Mouse (Mus musculus) layer of hippocampus, adult 18-20 months (tissue): ENCODE data around the gene Plekho2. TPM values are rescaled to one million over a fixed set of nuclear protein-coding genes. Genes with fewer than 3 reads are reported as not detected.

Experiments
- DNase-seq, 2 experiments: peaks; one replicate each; pipeline ENCODE4 v3.0.0; 2022; ENCODE audit warnings: low spot score in 2 of 2
- total RNA-seq, 2 experiments: library from RNA; stranded (reverse); gene quantifications; 2 replicates each; pipeline ENCODE4 v1.2.3; 2021

The Plekho2 gene
- total RNA-seq, 2 experiments from 2014 or later = 7.7 to 11.7 TPM

DNA sequence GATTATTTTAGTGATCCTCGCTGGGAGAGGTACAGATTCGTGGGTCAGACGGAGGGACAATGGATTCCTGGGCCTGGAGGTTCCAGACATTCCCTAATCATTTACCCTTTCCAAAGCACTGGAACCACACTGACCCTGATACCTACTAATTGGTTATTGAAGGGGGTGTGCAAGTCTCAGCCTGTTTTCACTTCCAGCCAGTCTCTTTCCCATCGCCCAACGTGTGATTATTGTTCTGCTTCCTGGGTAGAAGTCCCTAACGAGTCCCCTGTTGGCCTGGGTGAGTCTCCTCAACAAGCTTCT is 7.4 kb upstream of the Plekho2 start:
- DNase-seq = no peak

DNA sequence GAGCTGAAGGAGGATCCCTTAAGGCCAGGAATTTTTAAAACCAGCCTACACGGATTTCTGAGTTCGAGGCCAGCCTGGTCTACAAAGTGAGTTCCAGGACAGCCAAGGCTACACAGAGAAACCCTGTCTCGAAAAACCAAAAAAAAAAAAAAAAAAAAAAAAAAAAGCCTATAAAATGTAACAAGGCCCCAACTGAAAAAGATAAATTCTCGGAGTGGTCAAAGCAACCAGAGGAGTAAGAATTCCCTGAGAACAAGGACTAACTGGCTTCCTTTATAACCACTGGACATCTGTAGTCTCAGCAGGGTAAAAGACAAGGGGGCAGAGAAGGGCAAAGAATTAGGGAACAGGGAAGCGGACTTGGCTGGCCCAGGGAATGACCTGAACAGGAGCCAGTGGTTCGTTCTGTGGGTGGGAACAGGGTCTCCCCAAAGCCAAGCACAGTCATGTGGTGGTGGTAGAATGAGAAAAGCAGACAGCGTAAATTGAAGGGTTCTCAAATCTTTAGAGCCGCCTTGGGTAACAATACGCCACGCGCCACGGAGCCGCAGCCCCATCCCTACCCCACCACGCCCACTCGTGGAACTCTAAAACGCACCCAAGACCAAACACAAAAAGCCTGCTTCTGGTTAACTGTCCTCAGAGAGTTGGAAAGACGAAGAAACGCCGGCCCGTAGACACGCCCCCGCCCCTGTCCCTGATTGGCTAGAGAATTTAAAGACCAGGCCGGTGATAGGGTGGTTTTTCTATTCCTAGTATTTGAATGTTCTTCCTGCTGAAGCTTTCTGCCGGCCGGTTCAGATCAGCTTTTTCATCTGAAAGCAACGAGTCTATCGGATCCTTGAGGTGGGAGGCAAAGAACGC is 6.8 kb upstream of the Plekho2 start, which contains the start of gene Pif1:
Pif1 (plus strand) TSS at position 755 of the 864 bp plus-strand sequence.
- peak in 1 of 2 experiments; percentile 74 for DNase-seq

- DNase-seq = no peak
These were observed 3.2 kb upstream of the Plekho2 start for GRCm38 (mm10) chr9:65583045-65583444.

DNA sequence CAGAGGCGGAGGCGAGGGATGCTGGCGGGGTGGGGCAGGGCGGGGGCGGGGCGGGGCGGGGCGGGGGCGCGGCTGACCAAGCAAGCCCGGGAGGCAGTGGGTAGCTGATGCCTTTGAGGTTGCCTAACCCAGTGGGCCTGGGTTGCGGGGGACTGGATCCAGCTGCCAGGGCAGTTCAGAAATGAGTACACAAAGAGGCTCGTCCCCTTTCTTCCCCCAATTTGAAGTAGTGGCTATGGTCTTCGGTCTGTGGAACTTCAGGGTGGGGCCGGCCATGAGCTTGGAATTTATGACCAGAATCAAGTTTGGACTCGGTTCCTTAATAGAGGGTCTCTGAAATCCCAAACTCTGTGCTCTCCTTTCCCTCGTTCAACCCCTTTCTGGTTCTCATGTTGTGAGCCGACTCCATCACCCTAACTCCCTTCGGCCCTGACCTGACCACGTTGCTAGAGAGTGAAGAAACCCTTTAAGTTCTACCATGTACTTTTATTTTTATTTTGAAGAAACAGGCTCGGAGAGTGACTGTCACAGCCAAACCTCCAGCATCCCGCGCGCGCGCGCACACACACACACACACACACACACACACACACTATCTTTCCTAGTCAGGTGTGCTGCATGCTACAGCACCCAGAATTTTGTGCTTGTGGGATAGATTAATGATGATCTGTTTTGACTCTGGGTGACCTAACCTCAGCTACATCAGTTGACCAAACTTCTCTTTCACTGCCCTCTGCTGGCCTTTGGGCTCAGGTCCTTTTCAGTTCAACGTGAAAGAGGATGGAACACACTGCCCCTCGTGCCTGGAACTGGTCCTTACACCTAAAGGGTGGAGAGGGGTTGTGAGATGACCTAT is 789 bp upstream of the Plekho2 start:
- DNase-seq = peak in 1 of 2 experiments; percentile 78

GRCm38 (mm10) chr9:65578801-65579249 is 1.0 kb downstream of the Plekho2 start:
- DNase-seq = no peak

GRCm38 (mm10) chr9:65577511-65578196 is 2.2 kb downstream of the Plekho2 start:
- DNase-seq = no peak

- peak in 1 of 2 experiments; percentile 29 for DNase-seq
These were observed 2.9 kb downstream of the Plekho2 start for GRCm38 (mm10) chr9:65576861-65577510.

DNA sequence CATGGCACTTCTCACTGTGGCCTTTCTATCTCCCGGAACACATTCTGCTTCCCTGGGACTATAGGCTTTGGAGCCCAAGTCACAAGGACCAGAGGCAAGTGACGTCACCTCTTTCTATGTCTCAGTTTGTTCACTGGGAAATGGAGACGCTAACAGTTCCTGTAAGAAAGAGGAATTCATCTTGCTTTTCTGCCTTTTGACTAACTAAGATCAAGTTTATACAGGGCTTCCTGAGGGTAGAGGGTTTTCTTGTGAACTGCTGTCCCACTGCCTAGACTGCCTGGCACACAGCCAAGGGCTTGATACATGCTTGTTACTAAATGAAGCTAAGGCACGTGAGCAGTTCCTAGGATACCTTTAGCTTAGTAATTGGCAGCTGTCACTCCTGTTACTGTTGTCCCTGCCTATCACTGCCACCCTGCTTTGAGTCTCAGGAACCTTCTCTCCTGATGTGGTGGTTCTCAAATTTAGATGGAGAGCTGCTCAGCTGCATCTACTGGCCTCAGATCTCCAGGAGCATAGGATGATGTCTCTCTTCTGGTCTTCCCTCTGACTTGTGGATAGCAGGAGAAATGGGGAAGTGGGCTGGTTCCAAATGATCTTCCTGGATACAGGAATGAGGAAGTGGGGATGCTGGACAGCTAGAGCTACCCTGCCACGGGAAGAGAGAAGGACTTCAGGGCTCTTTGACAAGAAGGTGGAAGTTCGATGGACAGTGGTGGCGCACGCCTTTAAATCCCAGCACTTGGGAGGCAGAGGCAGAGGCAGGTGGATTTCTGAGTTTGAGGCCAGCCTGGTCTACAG is 4.2 kb downstream of the Plekho2 start:
- DNase-seq = no peak

- DNase-seq = no peak
These were observed 5.1 kb downstream of the Plekho2 start for GRCm38 (mm10) chr9:65574513-65575392.

DNA sequence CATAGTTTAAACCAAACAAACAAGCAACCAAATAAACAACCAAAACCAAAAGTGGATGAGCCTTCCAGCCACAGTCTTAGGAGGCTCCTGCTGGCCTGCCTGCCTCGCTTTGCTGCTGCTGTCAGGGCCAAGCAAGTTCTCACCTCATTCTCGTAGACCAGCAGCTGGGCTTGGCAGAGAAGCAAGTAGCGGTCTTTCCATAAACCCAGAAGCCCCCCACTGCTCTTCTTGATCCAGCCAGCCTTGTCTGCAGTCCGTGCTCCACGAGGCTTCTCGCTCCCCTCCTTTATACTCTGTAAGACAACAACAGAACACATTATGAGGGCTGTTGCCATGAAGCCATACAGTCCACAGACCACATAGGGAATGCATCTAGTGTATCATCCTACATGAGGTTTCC is 7.0 kb downstream of the Plekho2 start:
- no peak for DNase-seq

DNA sequence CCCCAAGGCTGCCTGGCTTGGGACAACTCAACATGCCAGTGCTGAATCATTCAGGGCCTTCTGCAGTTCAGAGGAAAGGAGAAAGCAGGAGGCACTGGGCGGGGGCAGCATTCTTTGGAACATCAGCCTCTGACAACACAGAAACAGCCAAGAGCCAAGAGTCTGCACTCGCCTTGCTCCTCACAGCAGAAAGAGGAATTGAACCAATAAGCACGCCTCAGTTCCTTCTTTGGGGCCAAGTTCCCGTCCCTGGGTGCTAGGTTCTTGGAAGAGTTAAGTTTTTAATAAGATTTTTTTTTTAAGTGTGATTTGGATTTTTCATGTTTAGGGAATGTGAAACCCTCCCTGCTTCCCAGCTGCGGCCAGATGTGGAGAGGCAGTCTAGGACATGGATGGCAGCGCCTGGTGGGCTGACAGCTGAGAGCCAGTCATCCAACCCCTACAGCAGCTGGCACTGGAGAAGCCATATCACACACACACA is 10.3 kb downstream of the Plekho2 start:
- no peak for DNase-seq

DNA sequence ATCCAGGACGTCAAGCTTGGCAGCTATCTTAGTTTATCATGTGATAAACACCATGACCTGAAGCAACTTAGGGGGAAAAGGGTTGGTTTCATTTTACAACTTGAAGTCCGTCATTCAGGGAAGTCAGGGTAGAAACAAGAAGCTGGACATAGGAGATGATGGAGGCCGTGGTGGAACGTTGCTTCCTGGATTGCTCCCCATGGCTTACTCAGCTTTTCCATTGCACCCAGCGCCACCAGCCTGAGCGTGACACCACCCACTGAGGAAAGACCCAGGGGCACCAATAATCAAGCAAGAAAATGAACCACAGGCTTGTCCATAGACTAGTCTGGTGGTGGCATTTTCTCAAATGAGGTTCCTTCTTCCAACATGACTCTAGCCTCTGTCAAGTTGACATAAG is 11.1 kb downstream of the Plekho2 start:
- DNase-seq = no peak

DNA sequence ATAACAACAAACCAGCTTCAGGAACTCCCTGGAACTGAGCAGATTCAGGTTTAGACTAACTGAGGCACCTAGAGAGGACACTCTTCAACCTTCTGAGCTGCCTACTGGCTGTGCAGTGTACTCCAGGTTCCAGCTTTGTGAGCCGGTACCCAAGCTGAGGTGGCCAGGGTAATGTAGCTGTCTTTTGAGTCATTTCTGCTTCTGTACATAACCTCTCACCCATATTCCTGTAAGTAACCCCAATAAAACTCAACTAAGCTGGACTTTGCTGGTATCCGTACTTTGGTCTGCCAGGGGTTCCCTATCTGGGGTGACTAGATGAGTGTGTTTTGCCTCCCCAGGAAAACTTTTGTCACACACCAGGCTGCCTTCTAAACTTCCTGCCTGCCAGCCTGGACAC is 15.1 kb downstream of the Plekho2 start:
- no peak for DNase-seq

DNA sequence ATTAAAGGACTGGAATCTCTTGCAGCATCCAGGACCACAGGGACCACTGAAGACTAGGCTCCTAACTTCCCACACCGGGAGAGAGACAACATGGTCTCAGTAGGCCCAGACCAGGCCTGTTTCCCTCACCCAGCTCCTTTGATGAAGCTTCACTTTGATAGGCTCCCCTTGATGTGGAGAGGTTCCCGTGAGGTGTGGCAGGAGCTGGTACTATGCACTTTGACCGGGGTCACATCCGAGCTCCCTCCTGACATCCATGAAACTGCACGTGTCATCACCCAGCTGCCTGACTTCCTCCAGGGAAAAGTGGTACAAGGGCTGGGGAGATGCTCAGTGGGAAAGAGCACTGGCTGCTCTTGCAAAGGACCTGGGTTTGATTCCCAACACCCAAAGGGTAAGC is 16.8 kb downstream of the Plekho2 start:
- DNase-seq = no peak

DNA sequence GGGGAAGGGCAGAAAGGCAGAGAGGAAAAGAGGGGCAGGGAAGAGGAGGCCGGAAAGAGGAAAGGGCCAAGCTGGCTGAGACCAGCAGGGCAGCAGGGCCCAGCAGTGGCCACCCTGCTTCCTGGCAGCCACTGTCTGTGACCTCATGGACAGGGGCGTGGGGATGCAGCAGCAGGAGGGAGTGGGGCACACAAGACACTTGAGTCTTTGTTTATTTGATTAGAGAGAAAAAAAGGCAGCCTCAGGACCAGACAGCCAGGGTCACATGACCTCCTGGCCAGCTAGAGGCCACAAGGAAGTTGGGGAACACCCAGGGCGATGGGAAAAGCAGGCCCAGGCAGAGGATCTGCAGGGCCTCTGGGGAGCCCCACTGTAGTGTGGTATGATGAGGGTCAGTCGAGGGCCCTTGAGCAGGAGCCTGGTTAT is 17.7 kb downstream of the Plekho2 start:
- DNase-seq = peak; percentile 55 to 64

- DNase-seq = peak in 1 of 2 experiments; percentile 37
These were observed 18.8 kb downstream of the Plekho2 start for GRCm38 (mm10) chr9:65561016-65561415.

DNA sequence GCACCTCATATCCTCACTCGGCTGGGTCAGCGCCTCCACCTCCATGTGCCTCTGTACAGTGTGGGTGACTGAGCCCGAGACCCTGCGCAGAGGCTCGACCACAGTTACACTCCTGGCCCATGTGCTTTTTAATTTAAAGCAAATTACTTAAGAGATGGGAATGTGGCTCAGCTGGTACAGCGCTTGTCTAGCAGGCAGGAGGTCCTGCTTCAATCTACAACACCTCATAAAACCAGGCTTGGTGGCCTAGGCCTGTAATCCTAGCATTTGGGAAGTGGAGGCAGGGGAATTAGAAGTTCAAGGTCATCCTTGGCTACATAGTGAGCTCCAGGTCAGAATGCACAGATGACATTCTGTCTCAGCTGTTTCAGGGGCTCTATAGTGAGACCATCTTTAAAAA is 21.0 kb downstream of the Plekho2 start:
- no peak for DNase-seq

GRCm38 (mm10) chr9:65556979-65557378 is 22.9 kb downstream of the Plekho2 start:
- no peak for DNase-seq

GRCm38 (mm10) chr9:65556349-65556748 is 23.5 kb downstream of the Plekho2 start:
- no peak for DNase-seq
